Mouse (Mus musculus): ENCODE data around the gene Nxpe5. TPM values are rescaled to one million over a fixed set of nuclear protein-coding genes. Genes with fewer than 3 reads are reported as not detected.

The Nxpe5 gene
- total RNA-seq, 4 experiments from 2014 or later = 0.14 to 0.91 (median 0.52) TPM

GRCm38 (mm10) chr5:138279585-138280424, 54.1 kb downstream of the Nxpe5 start, which contains the start of the genes Gm43720, Gpc2 and Stag3:
TSS of gene Gm43720 (minus strand) at chr5:138279958.
TSS of gene Gpc2 (minus strand) at chr5:138280005.
TSS of gene Stag3 (plus strand) at chr5:138280240.
- DNase-seq = peak; percentile 78

GRCm38 (mm10) chr5:138280425-138280768, 54.7 kb downstream of the Nxpe5 start:
- DNase-seq = no peak

- DNase-seq = no peak
Observed at GRCm38 (mm10) chr5:138280829-138281228, 55.1 kb downstream of the Nxpe5 start.

- DNase-seq = no peak
Observed at GRCm38 (mm10) chr5:138281798-138282197, 56.1 kb downstream of the Nxpe5 start.

GRCm38 (mm10) chr5:138283540-138283939, 57.8 kb downstream of the Nxpe5 start:
- DNase-seq = no peak

GRCm38 (mm10) chr5:138287861-138288260, 62.2 kb downstream of the Nxpe5 start:
- no peak for DNase-seq

- DNase-seq = no peak
Observed at GRCm38 (mm10) chr5:138291638-138292037, 65.9 kb downstream of the Nxpe5 start.

- no peak for DNase-seq
Observed at GRCm38 (mm10) chr5:138294158-138294557, 68.5 kb downstream of the Nxpe5 start.

- no peak for DNase-seq
Observed at GRCm38 (mm10) chr5:138299613-138300012, 73.9 kb downstream of the Nxpe5 start.

Other genes starting within 250 kb of the Nxpe5 start
- 1 to 10 TPM in 1 of 4 experiments, under 1 TPM in 2, not detected in 1; 0.73 to 1.0 (median 0.78) TPM for gene Azgp1, start 244.4 kb upstream of the Nxpe5 start, total RNA-seq (2022)
- not detected for gene Smok3a, start 204.6 kb upstream of the Nxpe5 start, total RNA-seq (2022)
- not detected for gene Smok3b, start 204.5 kb upstream of the Nxpe5 start, total RNA-seq (2022)
- not detected for gene Smok3c, start 172.7 kb upstream of the Nxpe5 start, total RNA-seq (2022)
- 10 to 100 TPM; 39.6 to 51.4 (median 47.6) TPM for gene Zkscan1, start 140.8 kb upstream of the Nxpe5 start, total RNA-seq (2022)
- 10 to 100 TPM; 16.7 to 18.8 (median 17.1) TPM for gene Zscan21, start 109.0 kb upstream of the Nxpe5 start, total RNA-seq (2022)
- 10 to 100 TPM; 12.9 to 18.5 (median 16.1) TPM for gene Zfp113, start 70.2 kb upstream of the Nxpe5 start, total RNA-seq (2022)
- 100 to 1,000 TPM; 123 to 142 (median 139) TPM for gene Cops6, start 64.8 kb upstream of the Nxpe5 start, total RNA-seq (2022)
- 10 to 100 TPM; 19.5 to 34.6 (median 27.6) TPM for gene Ap4m1, start 53.9 kb upstream of the Nxpe5 start, total RNA-seq (2022)
- 10 to 100 TPM; 26.2 to 40.7 (median 32.4) TPM for gene Mcm7, start 53.5 kb upstream of the Nxpe5 start, total RNA-seq (2022)
- gene Taf6, start 38.4 kb upstream of the Nxpe5 start, total RNA-seq (2022) = 10 to 100 TPM; 42.4 to 62.7 (median 51.4) TPM
- gene Cnpy4, start 38.4 kb upstream of the Nxpe5 start, total RNA-seq (2022) = 10 to 100 TPM; 23.8 to 34.5 (median 27.8) TPM
- gene Mblac1, start 31.6 kb upstream of the Nxpe5 start, total RNA-seq (2022) = 10 to 100 TPM; 10.4 to 15.0 (median 11.7) TPM
- gene Lamtor4, start 29.6 kb downstream of the Nxpe5 start, total RNA-seq (2022) = 100 to 1,000 TPM in 2 of 4 experiments, 10 to 100 TPM in 2; 86.5 to 106 (median 99.5) TPM
- 10 to 100 TPM; 22.7 to 48.4 (median 37.4) TPM for gene BC037034, start 38.1 kb downstream of the Nxpe5 start, total RNA-seq (2022)
- under 1 TPM in 2 of 4 experiments, not detected in 2; 0.17 to 0.38 TPM for gene Gal3st4, start 46.9 kb downstream of the Nxpe5 start, total RNA-seq (2022)
- gene Gm43720, start 54.1 kb downstream of the Nxpe5 start, total RNA-seq (2022) = not detected
- 1 to 10 TPM in 2 of 4 experiments, under 1 TPM in 2; 0.38 to 1.3 (median 0.97) TPM for gene Gpc2, start 54.1 kb downstream of the Nxpe5 start, total RNA-seq (2022)
- under 1 TPM in 3 of 4 experiments, not detected in 1; 0.08 to 0.35 (median 0.09) TPM for gene Stag3, start 54.3 kb downstream of the Nxpe5 start, total RNA-seq (2022)
- gene Pvrig, start 116.1 kb downstream of the Nxpe5 start, total RNA-seq (2022) = under 1 TPM; 0.29 to 1.00 (median 0.50) TPM
- gene Zfp157, start 215.6 kb downstream of the Nxpe5 start, total RNA-seq (2022) = 10 to 100 TPM in 2 of 4 experiments, 1 to 10 TPM in 2; 8.0 to 16.0 (median 12.2) TPM